Mouse (Mus musculus) neural tube, embryonic 12.5 days (tissue): ENCODE measurements around the gene Spin4. TPM values are rescaled to one million over a fixed set of nuclear protein-coding genes. Genes with fewer than 3 reads are reported as not detected.

Experiments
- ATAC-seq: fragments of 200-750 bp; cut with Nextera tagmentation; 2 replicates; pipeline ENCODE4 v1.8.0; 2017; ENCODE audit warnings: low read depth, mild to moderate bottlenecking, moderate TSS enrichment, moderate library complexity; ENCODE audit not compliant: low FRiP score
- H3K27ac ChIP-seq: fragments of 300-500 bp; sonication (generic); 2 replicates; pipeline ENCODE4 v1.5.1; 2016
- H3K27me3 ChIP-seq: fragments of 300-500 bp; sonication (generic); replicated peaks from 2 replicates; pipeline ENCODE4 v1.6.1; 2016; ENCODE audit warnings: mild to moderate bottlenecking
- H3K36me3 ChIP-seq: fragments of 300-500 bp; sonication (generic); 2 replicates; pipeline ENCODE4 v1.6.1; 2016; ENCODE audit warnings: mild to moderate bottlenecking
- H3K4me1 ChIP-seq: fragments of 300-500 bp; sonication (generic); 2 replicates; pipeline ENCODE4 v1.6.1; 2016
- H3K4me2 ChIP-seq: fragments of 300-500 bp; sonication (generic); replicated peaks from 2 replicates; pipeline ENCODE4 v1.6.1; 2016; ENCODE audit warnings: mild to moderate bottlenecking
- H3K4me3 ChIP-seq: fragments of 300-500 bp; sonication (generic); 2 replicates; pipeline ENCODE4 v1.5.1; 2016
- H3K9ac ChIP-seq: fragments of 300-500 bp; sonication (generic); 2 replicates; pipeline ENCODE4 v1.6.1; 2016; ENCODE audit warnings: mild to moderate bottlenecking
- H3K9me3 ChIP-seq: fragments of 300-500 bp; sonication (generic); 2 replicates; pipeline ENCODE4 v1.6.1; 2016; ENCODE audit warnings: mild to moderate bottlenecking
- WGBS: fragments of 180-500 bp; shearing (Covaris S2); methylation state at CpG from one replicate; pipeline ENCODE4 v1.1.7; 2016; 5-methylcytosine and 5-hydroxymethylcytosine counted together
- polyA plus RNA-seq: library from polyadenylated mRNA; unstranded; fragments of >200 nt; fragmentation: Nextera tagmentation; extraction: Ambion mirVana; gene quantifications from 2 replicates; pipeline ENCODE4 v1.2.1, GENCODE M21; 2016

Gene Spin4
- 5.5 and 5.8 TPM in 2 replicates for polyA plus RNA-seq

DNA sequence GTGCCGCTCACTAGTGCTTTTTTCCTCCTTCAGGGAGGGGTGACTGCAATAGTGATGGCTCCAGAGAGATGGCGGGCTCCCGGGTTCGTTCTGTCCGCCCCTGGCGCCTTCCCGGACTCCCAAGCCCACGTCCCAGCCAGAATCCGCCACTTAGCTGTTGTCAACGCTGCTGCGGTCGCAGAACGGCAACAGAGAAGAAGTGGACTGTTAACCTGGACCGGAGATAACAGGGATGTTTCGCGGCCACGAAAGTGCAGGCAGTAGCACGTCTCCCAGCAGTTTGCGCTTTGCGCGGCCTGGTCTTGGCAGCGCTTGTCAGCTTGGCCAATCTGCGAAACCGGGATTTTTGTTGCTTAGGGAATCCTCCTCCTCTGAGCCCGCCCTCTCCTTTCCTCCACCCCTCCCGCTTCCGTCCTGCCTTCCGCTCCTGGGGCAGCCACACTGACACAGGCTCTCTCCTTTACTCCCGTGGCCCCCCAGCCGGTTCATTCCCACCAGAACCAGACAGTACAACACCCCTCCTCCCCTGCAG is at the start of gene Spin4:
Gene Spin4 (minus strand): TSS at position 322 of the 532 bp plus-strand sequence.
- WGBS = 17% methylated on average over 30 of the region's 30 CpGs
- peak within 1 kb of the TSS; percentile 47 for H3K9ac ChIP-seq
- H3K4me1 ChIP-seq = no peaks in the 10 kb centered on the region
- no peaks in the 10 kb centered on the region for H3K27me3 ChIP-seq
- peak; percentile 96 for ATAC-seq
- peak within 1 kb of the TSS; percentile 53 for H3K27ac ChIP-seq
- no peaks in the 10 kb centered on the region for H3K9me3 ChIP-seq
- no peaks in the 10 kb centered on the region for H3K36me3 ChIP-seq
- peak within 1 kb of the TSS; percentile 56 for H3K4me2 ChIP-seq
- peak within 1 kb of the TSS; percentile 46 for H3K4me3 ChIP-seq

- WGBS = 58% methylated on average over 5 of the region's 5 CpGs
- no peak overlapping the region for H3K9ac ChIP-seq
- H3K4me3 ChIP-seq = no peak overlapping the region
- H3K27ac ChIP-seq = no peak overlapping the region
- no peak overlapping the region for H3K4me2 ChIP-seq
- no peaks in the 10 kb centered on the region for H3K4me1 ChIP-seq
- ATAC-seq = no peak
- no peaks in the 10 kb centered on the region for H3K9me3 ChIP-seq
- H3K27me3 ChIP-seq = no peaks in the 10 kb centered on the region
- H3K36me3 ChIP-seq = no peaks in the 10 kb centered on the region
Observed at GRCm38 (mm10) chrX:95027907-95028306, 1.4 kb upstream of the Spin4 start.

DNA sequence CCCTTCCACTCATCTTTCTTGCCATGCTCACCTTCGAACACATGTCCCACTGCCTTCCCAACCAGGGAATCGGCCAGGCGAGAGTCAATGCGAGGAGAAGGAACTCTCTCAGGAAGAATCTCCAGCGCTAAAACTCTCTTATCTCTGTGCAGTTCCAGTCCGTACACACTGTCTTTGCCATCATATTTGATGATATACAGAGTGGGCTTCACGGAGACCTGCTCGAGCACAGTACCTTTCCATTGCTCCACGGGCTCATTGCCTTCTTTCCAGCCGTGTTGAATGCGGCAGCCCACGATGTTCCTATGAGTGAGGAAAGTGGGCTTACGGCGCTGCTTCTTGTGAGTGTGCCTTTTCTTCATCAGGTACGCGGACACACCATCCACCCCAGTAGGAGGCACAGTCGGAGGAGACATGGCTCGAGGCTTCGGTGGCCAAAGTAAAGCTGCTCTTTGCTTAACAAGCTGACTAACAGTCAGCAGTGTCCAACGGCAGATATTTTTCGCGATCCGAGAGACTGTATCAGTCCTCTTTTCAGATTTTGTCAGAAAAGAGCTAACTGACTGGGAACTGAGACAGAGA is 612 bp downstream of the Spin4 start:
- Histone ChIP-seq H3K36me3 (no peaks in the 10 kb centered on the region), H3K4me3 (peak overlapping the region; percentile 46), H3K27me3 (no peaks in the 10 kb centered on the region), H3K27ac (peak overlapping the region; percentile 53; the same call in 1 of the 2 replicates), H3K4me1 (no peaks in the 10 kb centered on the region), H3K4me2 (peak overlapping the region; percentile 56), H3K9me3 (no peaks in the 10 kb centered on the region), H3K9ac (peak overlapping the region; percentile 47)
- WGBS = 19% methylated on average over 23 of the region's 23 CpGs
- ATAC-seq = peak; percentile 68

DNA sequence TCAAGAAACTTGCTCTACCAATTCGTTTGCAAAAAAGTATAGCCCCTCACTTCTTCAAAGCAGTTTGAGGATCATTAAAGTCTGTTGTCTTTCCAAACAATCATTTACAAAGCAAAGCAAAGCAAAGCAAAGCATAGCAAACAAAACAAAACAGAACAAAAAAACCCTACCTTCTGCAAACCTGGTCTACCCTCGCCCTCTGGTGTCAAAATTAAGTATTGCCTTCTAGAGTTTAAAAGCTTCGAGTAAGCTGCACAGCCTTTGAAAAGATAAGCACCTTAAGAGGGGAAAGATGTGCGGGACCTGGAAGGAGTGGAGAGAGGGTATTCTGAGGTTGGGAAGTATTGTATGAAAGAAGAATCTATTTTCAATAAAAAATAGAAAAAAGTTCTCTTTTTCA is 14.4 kb downstream of the Spin4 start:
- 25% methylated on average over 4 of the region's 4 CpGs for WGBS
- H3K27me3 ChIP-seq = no peaks in the 10 kb centered on the region
- H3K4me2 ChIP-seq = no peak overlapping the region
- no peaks in the 10 kb centered on the region for H3K36me3 ChIP-seq
- H3K4me1 ChIP-seq = no peaks in the 10 kb centered on the region
- no peak overlapping the region for H3K27ac ChIP-seq
- no peaks in the 10 kb centered on the region for H3K9me3 ChIP-seq
- H3K9ac ChIP-seq = no peak overlapping the region
- ATAC-seq = no peak
- H3K4me3 ChIP-seq = no peak overlapping the region

- ATAC-seq = no peak
- Histone ChIP-seq H3K4me2 (no peak overlapping the region), H3K4me3 (no peak overlapping the region), H3K27me3 (no peaks in the 10 kb centered on the region), H3K9me3 (no peaks in the 10 kb centered on the region), H3K36me3 (no peaks in the 10 kb centered on the region), H3K9ac (no peak overlapping the region), H3K27ac (no peak overlapping the region), H3K4me1 (no peaks in the 10 kb centered on the region)
- WGBS = 93% methylated on average over 11 of the region's 11 CpGs
Observed at GRCm38 (mm10) chrX:94998845-94999244, 27.6 kb downstream of the Spin4 start.

- Histone ChIP-seq H3K9me3 (no peaks in the 10 kb centered on the region), H3K36me3 (no peaks in the 10 kb centered on the region), H3K4me1 (no peaks in the 10 kb centered on the region), H3K27ac (no peak overlapping the region), H3K9ac (no peak overlapping the region), H3K4me2 (no peak overlapping the region), H3K27me3 (0 out of 2 replicates have a peak, but pooled peaks cover 3% of the 10 kb centered on the region), H3K4me3 (no peak overlapping the region)
- 45% methylated on average over 3 of the region's 3 CpGs for WGBS
- ATAC-seq = no peak
Observed at GRCm38 (mm10) chrX:94994113-94994512, 32.4 kb downstream of the Spin4 start.

- Histone ChIP-seq H3K4me2 (peak overlapping the region; percentile 61), H3K36me3 (no peaks in the 10 kb centered on the region), H3K9me3 (no peaks in the 10 kb centered on the region), H3K4me3 (no peak overlapping the region), H3K4me1 (no peaks in the 10 kb centered on the region), H3K27me3 (0 out of 2 replicates have a peak, but pooled peaks cover 3% of the 10 kb centered on the region), H3K27ac (no peak overlapping the region), H3K9ac (no peak overlapping the region)
- WGBS = 77% methylated on average over 2 of the region's 2 CpGs
- no peak for ATAC-seq
Observed at GRCm38 (mm10) chrX:94990903-94991302, 35.6 kb downstream of the Spin4 start.

DNA sequence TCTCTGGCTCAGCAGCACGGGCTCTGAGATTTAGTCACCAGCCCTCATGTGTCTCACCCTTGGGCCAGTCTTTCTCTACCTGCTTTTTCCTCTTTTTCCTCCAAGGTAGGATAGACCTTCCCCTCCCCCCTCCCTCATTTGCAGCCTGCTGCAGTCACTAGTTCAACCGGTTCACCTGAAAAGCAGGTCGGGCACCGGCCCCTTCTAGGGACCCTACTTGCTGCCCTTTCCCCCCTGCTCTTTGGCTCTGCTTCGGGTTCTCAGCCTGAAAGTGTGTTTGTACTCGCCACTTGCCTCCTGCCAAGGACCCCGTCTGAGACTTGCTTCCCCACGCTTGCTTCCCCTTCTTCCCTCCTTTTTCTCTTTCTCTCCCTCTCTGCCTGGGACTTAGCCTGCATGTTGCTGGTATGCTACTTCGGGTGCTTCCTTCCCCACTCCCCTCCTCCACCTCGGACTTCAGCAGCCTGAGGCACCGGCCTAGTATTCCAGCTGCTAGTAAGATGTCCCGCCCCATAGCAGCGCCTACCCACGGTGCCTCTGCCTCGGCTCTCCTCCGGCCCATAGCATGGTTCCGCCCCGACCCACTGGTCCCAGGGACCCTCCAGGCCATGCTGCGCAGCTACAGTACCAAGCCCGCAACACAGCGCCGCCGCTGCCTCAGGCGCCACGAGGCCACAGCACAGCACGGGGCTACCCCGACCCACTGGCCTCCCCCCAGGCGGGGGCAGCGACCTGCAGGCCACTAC is 36.2 kb downstream of the Spin4 start:
- peak overlapping the region; percentile 32 for H3K4me3 ChIP-seq
- 17% methylated on average over 29 of the region's 29 CpGs for WGBS
- H3K9ac ChIP-seq = peak overlapping the region; percentile 45
- ATAC-seq = peak; percentile 73
- no peaks in the 10 kb centered on the region for H3K9me3 ChIP-seq
- no peak overlapping the region for H3K27ac ChIP-seq
- H3K4me2 ChIP-seq = peak overlapping the region; percentile 61
- H3K27me3 ChIP-seq = 0 out of 2 replicates have a peak, but pooled peaks cover 3% of the 10 kb centered on the region
- no peaks in the 10 kb centered on the region for H3K4me1 ChIP-seq
- no peaks in the 10 kb centered on the region for H3K36me3 ChIP-seq

Other genes starting within 250 kb of the Spin4 start
- 20.9 and 27.3 TPM in 2 replicates for gene Arhgef9, start 170.2 kb upstream of the Spin4 start, polyA plus RNA-seq